Mouse (Mus musculus): ENCODE results near the gene B3gnt3.
"Not testable (repeated sequence)": the region's sequence is repeated elsewhere in the genome, so short reads cannot be mapped to it uniquely, and the experiment has no call there.

B3gnt3 gene

DNA sequence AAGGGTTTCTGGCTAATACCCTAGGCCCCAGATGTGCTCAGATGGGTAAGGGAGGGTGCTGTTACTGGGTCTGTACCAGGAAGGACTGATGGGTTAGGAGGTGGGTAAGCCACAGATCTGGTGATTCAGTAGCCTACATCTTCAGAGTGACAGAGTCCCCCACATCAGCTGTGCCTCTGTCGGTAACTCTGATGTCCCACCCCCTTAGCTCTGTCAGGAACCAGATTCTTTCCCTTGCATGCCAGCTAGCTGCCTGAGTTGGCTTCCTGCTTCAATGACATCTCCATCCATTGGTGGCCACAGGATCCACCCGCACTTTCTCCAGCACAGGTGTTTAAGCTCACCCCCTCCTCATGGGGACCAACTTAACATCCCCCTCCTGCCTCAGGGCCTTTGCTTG, 10.0 kb upstream of the B3gnt3 start:
- no peak for DNase-seq (ENCODE audit: low read depth, low spot score)

GRCm38 (mm10) chr8:71709800-71710446, 8.3 kb upstream of the B3gnt3 start:
- no peak for DNase-seq (ENCODE audit: low read depth, low spot score)

DNA sequence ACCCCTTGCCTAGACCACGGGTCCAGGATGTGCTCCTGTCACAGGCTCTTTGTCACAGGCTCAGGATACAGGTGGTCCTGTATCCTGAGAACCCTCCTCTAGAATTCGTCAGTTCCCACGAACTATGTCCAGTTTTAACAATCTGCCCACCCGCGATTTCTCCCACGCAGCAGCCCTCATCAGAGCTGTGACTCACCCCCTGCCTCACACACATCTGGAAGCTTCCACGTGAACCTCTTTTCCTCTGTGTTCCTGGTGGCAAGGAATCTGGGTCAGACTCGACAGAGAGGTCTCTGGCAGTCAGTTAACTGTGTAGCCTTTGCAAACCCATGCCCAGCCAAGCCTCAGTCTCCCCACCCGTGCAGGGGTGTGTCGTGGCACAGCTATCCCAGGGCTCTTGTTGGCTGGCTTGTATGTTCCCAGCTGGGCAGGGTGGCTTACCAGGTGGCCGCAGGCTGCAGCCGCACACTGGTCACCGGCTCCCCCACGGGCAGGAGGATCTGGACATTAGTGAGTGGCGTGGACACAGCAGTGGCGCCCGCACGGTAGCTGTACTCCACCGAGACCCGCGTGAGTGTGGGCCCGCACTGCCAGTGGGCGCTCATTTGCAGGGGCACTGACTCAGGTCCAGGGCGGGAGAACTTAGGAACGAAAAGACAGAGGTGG, 7.7 kb upstream of the B3gnt3 start:
- DNase-seq (ENCODE audit: low read depth, low spot score), result no peak

- DNase-seq (ENCODE audit: low read depth, low spot score), result no peak
These were observed 6.3 kb upstream of the B3gnt3 start for GRCm38 (mm10) chr8:71707874-71708273.

DNA sequence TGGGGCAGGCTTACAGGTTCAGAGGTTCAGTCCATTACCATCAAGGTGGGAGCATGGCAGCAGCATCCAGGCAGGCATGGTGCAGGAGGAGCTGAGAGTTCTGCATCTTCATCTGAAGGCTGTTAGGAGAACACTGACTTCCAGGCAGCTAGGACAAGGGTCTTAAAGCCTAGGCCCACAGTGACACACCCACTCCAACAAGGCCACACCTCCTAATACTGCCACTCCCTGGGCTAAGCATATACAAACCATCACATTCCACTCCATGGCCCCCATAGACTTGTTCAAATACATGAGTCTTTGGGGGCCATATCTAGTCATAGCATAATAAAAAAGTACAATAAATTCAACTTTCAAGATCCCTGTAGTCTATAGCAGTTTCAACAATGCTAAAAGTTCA, 1.8 kb upstream of the B3gnt3 start:
- DNase-seq (ENCODE audit: low read depth, low spot score), result not testable (repeated sequence)

- no peak for DNase-seq (ENCODE audit: low read depth, low spot score)
These were observed 1.3 kb upstream of the B3gnt3 start for GRCm38 (mm10) chr8:71702923-71703322.

- no peak for DNase-seq (ENCODE audit: low read depth, low spot score)
These were observed 471 bp upstream of the B3gnt3 start for GRCm38 (mm10) chr8:71702087-71702432.

GRCm38 (mm10) chr8:71700493-71701269, 908 bp downstream of the B3gnt3 start:
- DNase-seq (ENCODE audit: low read depth, low spot score), result no peak

DNA sequence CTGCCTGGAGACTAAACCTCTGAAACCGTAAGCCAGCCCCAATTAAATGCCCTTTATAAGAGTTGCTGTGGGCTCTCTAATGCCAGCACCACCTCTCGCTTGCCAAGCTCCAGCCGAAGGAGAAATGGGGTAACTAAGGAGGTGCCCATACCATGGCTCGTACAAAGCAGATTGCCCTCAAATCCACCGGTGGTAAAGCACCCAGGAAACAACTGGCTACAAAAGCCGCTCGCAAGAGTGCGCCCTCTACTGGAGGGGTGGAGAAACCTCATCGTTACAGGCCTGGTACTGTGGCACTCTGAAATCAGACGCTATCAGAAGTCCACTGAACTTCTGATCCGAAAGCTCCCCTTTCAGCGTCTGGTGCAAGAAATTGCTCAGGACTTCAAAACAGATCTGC, 6.1 kb downstream of the B3gnt3 start:
- DNase-seq (ENCODE audit: low read depth, low spot score), result not testable (repeated sequence)

DNA sequence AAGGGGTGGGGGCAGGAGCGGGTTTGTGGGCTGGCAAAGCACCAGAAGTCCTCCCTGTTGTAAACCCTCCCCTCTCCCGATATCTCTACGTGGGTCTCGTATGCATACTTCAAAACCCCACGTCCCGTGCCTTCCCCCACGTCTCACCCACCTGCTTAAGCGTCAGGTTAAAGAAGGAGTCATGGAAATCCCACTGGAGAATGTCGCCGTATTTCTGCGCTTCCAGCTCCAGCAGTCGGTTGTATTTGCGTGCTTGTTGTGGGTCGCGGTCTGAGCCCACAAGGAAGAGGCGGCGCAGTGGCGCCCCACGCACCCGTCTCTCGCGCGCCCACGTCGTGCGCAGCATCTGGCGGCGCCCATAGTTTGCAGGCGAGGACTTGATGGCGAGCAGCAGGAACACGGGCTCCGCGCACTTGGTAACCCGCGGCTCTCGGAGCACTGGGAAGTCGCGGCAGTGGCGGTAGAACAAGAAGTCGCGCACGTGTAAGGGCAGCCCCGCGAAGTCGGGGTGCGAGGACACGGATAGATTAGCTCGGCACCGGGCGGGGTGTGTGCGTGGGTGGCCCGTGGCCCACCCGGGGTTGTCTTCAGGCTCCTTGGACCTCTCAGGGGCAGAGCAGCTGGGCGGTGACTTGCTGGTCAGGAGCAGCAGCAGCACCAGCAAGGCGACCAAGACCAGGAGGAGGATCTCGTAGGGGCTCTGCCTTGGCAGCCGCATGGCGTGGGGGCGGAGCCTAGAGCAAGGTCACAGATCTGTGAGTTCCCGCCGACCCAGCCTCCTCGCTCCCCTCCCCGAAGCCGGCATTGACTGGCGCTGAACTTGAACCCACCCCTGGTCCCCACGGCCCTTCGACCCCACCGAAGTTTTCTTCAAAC, 8.2 kb downstream of the B3gnt3 start:
- DNase-seq (ENCODE audit: low read depth, low spot score), result no peak

DNA sequence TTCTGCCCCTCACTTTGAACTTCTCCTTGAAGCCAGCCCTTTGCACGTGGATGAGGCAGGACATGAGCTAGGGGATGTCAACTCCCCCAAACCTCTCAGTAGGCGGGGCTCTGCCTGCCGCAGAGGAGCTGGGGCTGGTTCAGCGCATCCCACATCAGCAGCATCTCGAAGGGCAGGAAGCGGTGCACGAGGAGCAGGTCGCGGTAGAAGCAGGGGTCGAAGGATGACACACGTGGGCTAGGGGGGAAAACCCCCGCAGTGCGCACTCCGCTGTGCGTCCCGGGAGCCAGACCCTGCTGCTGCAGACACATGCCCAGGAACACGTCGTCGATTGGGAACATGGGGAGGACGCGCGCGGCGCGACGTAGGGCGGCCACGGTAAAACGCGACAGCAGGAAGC, 9.1 kb downstream of the B3gnt3 start:
- no peak for DNase-seq (ENCODE audit: low read depth, low spot score)

- DNase-seq (ENCODE audit: low read depth, low spot score), result no peak
These were observed 12.6 kb downstream of the B3gnt3 start, which contains the start of gene Insl3 for GRCm38 (mm10) chr8:71689028-71689427. TSS of gene Insl3 (plus strand) at chr8:71689214.

DNA sequence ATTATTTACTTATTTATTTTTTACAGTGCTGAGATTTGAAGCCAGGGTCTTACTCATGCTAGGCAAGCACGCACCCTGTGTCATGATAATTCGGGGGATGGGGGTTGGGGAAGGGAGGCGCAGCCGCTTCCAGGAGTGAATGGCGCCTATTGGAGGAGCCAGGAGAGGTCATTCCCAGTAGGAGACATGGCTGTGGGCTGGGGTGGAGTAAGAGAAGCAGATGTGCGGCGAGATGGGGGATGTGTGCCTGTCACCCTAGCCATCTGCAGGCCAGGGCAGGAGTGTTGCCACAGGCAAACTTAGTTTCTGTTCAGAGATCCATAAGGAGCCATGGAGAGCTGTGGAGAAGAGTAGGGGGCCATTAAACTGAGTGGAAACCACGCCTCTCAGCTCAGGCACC, 14.0 kb downstream of the B3gnt3 start:
- DNase-seq (ENCODE audit: low read depth, low spot score), result no peak

DNA sequence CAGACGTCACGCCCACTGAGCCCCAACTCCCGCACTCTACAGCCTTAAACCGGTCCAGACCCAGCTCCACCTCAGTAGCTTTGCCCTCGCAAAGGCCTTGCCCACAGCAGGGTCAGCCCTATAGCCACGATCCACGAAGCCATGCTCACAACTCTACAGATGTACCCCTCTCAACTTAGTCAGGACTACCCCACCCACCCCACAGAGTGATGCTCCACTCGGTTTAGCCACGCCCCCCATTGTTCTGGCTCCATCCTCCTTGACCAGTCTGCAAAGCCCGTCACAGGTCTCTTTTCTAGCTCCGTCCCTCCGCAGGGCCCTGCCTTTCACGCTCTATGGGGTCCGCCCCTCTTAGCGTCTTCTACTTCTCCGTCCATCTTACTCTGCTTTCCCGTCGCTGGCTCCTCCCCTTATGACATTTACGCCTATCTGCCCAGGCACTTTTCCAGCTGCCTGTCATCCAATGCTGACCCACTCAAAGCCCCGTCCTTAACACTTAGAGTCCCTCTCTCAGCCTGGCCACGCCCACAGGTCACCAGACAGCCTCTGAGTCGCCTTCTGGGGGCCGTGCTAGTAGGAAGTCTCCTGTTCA, 15.3 kb downstream of the B3gnt3 start:
- DNase-seq (ENCODE audit: low read depth, low spot score), result no peak

DNA sequence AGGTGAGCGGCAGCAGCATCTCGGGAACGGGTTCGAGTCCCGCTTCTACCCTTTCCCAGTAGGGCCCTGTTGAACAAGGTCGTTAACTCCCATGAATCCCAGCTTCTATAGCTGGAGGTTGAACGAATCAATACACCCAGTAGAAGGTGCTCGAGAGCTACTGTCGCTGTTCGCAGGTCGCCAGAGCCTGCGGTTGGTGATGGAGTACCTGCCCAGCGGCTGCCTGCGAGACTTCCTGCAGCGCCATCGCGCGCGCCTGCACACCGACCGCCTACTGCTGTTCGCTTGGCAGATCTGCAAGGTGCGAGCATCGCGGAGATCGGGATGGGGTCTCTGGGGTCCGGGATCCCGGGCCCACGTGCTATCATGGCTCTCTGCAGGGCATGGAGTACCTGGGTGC, 16.0 kb downstream of the B3gnt3 start:
- no peak for DNase-seq (ENCODE audit: low read depth, low spot score)

DNA sequence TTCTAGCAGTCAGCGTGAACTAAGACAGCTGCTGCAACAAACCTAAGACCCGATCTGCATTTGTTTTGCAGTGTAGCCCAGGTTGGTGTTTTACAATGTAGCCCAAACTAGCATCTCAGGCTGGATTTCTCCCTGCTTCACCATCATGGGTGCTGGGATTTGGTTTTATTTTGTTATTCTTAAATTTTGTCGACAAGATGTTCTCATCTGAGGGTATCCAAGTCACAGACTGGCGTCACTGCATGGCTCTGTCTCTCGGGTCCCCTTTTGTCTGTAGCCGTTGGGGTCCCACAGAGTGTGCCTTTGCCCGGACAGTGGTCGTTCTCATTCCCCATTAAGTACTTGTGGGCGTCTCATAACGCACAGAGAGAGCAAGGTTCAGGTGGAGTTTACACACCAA, 16.9 kb downstream of the B3gnt3 start:
- no peak for DNase-seq (ENCODE audit: low read depth, low spot score)

DNA sequence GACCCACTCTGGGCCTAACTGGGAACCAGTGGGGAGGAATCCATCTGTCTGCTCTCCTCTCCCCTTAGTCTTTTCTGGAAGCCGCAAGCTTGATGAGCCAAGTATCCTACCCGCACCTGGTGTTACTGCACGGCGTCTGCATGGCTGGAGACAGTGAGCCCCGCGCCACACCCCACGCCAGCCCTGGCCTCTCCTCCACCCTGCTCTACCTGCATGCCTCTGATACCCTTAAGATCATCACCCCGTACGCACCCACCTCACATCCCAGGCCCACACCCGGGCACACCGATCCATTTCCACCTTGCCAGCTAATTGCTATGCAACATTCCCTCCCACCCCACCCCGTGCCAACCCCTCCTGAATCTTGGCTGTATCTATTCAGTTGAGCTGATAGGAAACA, 18.8 kb downstream of the B3gnt3 start:
- DNase-seq (ENCODE audit: low read depth, low spot score), result no peak

- DNase-seq (ENCODE audit: low read depth, low spot score), result no peak
These were observed 20.1 kb downstream of the B3gnt3 start for GRCm38 (mm10) chr8:71681369-71681915.

- no peak for DNase-seq (ENCODE audit: low read depth, low spot score)
These were observed 21.1 kb downstream of the B3gnt3 start for GRCm38 (mm10) chr8:71680471-71680870.

DNA sequence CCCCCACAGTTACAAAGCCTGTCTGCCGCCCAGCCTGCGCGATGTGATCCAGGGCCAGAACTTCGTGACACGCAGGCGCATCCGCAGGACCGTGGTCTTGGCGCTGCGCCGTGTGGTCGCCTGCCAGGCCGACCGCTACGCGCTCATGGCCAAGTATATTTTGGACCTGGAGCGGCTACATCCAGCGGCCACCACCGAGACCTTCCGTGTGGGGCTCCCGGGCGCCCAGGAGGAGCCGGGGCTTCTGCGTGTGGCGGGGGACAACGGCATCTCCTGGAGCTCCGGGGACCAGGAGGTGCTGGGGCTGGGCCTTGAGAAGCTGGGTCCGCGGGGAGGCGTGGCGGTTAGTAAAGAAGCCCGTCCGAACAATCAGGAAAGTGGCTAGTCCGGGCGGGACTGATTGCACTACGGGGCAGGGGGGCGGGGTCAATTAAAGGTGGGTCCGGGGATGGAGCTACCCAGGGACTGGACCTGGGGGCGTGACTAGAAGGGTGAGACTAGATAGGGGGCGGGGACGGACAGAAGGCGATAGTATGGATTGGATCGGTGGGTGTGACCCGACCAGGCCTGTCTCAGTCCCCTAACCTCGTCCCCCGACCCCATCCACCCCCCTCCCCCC, 21.9 kb downstream of the B3gnt3 start:
- DNase-seq (ENCODE audit: low read depth, low spot score), result no peak

- no peak for DNase-seq (ENCODE audit: low read depth, low spot score)
These were observed 22.5 kb downstream of the B3gnt3 start for GRCm38 (mm10) chr8:71679116-71679515.

Measured in brain, embryonic 18.5 days (tissue).